Mouse (Mus musculus) liver, embryonic 14.5 days (tissue): ENCODE measurements around the gene Arl6ip4.

Experiments used
- CTCF ChIP-seq: IDR thresholded peaks from 2 replicates; pipeline ENCODE4 v1.5.1; 2016; ENCODE audit warnings: antibody characterized with exemption, low read depth, control low read depth
- EP300 ChIP-seq: IDR thresholded peaks from 2 replicates; pipeline ENCODE4 v1.6.1; 2016; ENCODE audit warnings: antibody characterized with exemption, low read depth

DNA sequence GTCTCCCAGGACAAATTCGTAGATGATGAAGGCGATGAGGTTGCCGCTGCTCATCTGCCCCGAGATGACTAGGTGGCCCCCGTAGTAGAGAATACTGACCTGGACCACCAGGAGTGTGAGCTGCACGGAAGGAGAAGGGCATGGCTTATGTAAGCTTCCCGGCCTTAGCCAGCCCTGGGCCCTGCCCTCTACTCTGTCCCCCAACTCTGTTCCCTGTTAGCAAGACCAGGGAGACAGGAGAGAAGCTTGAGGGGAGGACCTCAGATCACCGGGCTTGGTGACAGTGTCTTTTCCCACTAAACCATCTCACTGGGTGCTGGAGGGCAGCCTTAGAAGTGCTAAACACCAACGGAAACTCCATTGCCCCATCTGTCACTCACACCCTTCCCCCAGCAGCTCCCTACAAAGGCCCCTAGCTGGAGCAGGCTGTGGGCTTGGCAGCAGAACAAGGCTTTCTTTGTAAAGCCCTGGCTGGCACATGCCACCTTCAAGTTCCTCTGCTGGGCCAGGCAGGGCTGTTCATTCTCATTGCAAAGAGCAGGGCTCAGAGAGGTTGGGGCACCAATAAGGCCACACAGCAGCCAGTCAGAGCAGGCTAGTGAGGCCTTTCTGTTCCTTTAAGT, 37.0 kb upstream of the Arl6ip4 start:
- TF ChIP-seq CTCF (no peak), EP300 (no peak)
